Mouse (Mus musculus) stomach, postnatal 0 days (tissue): ENCODE results near the gene Cacna2d3.

Experiments
- CTCF ChIP-seq: IDR thresholded peaks from 2 replicates; pipeline ENCODE4 v1.5.1; 2016; ENCODE audit warnings: antibody characterized with exemption, low read depth, mild to moderate bottlenecking, moderate library complexity
- EP300 ChIP-seq: optimal IDR thresholded peaks from 2 replicates; pipeline ENCODE3; 2016; ENCODE audit warnings: antibody characterized with exemption

GRCm38 (mm10) chr14:29738751-29739150, 17.1 kb upstream of the Cacna2d3 start:
- TF ChIP-seq CTCF (no peak), EP300 (no peak)
